Mouse (Mus musculus) liver, embryonic 11.5 days (tissue): ENCODE measurements around the gene Rgsl1. TPM values are rescaled to one million over a fixed set of nuclear protein-coding genes. Genes with fewer than 3 reads are reported as not detected.

ENCODE experiments used
- ATAC-seq: fragments of 200-750 bp; cut with Nextera tagmentation; replicated peaks from 2 replicates; pipeline ENCODE4 v1.8.0; 2017; ENCODE audit warnings: moderate number of reproducible peaks, mild to moderate bottlenecking, moderate TSS enrichment, moderate library complexity; ENCODE audit not compliant: low FRiP score
- DNase-seq: peaks from one replicate; pipeline ENCODE4 v3.0.0-alpha.2; 2017; ENCODE audit warnings: low spot score
- H3K27ac ChIP-seq: fragments of 300-500 bp; sonication (generic); 2 replicates; pipeline ENCODE4 v1.5.1; 2014; ENCODE audit warnings: mild to moderate bottlenecking, low read depth, low read length, control low read depth
- H3K27me3 ChIP-seq: fragments of 300-500 bp; sonication (generic); replicated peaks from 2 replicates; pipeline ENCODE4 v1.6.1; 2014; ENCODE audit warnings: low read length, mixed read lengths; ENCODE audit not compliant: control insufficient read depth, insufficient read depth
- H3K36me3 ChIP-seq: fragments of 300-500 bp; sonication (generic); 2 replicates; pipeline ENCODE4 v1.6.1; 2014; ENCODE audit warnings: mild to moderate bottlenecking, low read length, moderate library complexity, mixed read lengths; ENCODE audit not compliant: control insufficient read depth, insufficient read depth
- H3K4me1 ChIP-seq: fragments of 300-500 bp; sonication (generic); replicated peaks from 2 replicates; pipeline ENCODE4 v1.6.1; 2014; ENCODE audit warnings: low read length, mixed read lengths; ENCODE audit not compliant: control insufficient read depth, insufficient read depth
- H3K4me2 ChIP-seq: fragments of 300-500 bp; sonication (generic); 2 replicates; pipeline ENCODE4 v1.6.1; 2014; ENCODE audit warnings: mild to moderate bottlenecking, control low read depth, moderate library complexity
- H3K4me3 ChIP-seq: fragments of 300-500 bp; sonication (generic); 2 replicates; pipeline ENCODE4 v1.5.1; 2014; ENCODE audit warnings: low read depth, low read length, control low read depth
- H3K9ac ChIP-seq: fragments of 300-500 bp; sonication (generic); 2 replicates; pipeline ENCODE4 v1.6.1; 2014; ENCODE audit warnings: low read depth, low read length, control low read depth
- H3K9me3 ChIP-seq: fragments of 300-500 bp; sonication (generic); 2 replicates; pipeline ENCODE4 v1.6.1; 2016; ENCODE audit warnings: low read length, inconsistent platforms, mixed read lengths; ENCODE audit not compliant: control insufficient read depth
- WGBS: fragments of 180-500 bp; shearing (Covaris S2); extraction: QIAGEN DNeasy Blood & Tissue Kit; methylation state at CpG from one replicate; pipeline ENCODE4 v1.1.7; 2014; 5-methylcytosine and 5-hydroxymethylcytosine counted together
- polyA plus RNA-seq: library from polyadenylated mRNA; unstranded; fragments of >200 nt; fragmentation: Nextera tagmentation; extraction: Ambion mirVana; gene quantifications from 2 replicates; pipeline ENCODE4 v1.2.1, GENCODE M21; 2014

The Rgsl1 gene
- polyA plus RNA-seq, 1 experiment from 2014 or later = 0.07 TPM

DNA sequence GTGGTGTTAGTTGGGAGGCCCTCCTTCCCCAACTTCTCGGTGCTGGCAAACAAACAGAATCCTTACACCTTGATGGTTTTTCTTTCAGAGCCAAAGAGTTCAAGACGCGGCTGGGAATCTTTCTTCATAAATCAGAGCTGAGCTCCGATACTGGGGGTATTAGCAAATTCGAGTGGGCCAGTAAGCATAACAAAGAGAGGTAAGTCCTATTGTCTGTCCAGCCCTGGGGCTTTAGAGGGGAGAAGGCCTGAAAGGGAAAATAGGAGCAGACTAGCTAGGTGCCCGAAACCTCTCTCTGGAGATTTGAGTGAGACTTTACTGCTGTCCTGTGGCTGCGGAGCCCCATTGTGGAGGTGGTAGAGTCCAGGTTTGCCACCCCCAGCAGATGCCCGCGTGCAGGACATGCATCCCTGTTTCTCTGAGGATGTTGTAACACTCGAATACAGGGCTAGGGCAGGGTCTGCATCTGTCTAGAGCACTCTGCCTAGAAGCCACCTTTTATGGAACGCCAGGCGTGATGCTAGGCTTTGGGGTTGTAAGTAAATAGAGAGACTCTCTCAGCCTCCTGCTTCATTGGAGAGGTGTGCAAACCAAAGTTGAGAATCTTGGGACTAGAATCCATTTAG, 103.1 kb downstream of the Rgsl1 start:
- H3K4me3 ChIP-seq = peak overlapping the region; percentile 39; the same call in 1 of the 2 replicates
- no peaks in the 10 kb centered on the region for H3K9me3 ChIP-seq
- 45% methylated on average over 12 of the region's 12 CpGs for WGBS
- peak overlapping the region; percentile 63; the same call in 1 of the 2 replicates for H3K4me2 ChIP-seq
- no peak for ATAC-seq
- no peak overlapping the region for H3K27ac ChIP-seq
- H3K36me3 ChIP-seq = no peaks in the 10 kb centered on the region
- H3K4me1 ChIP-seq = no peaks in the 10 kb centered on the region
- H3K27me3 ChIP-seq = peaks cover 47% of the 10 kb centered on the region
- H3K9ac ChIP-seq = no peak overlapping the region
- DNase-seq = no peak

DNA sequence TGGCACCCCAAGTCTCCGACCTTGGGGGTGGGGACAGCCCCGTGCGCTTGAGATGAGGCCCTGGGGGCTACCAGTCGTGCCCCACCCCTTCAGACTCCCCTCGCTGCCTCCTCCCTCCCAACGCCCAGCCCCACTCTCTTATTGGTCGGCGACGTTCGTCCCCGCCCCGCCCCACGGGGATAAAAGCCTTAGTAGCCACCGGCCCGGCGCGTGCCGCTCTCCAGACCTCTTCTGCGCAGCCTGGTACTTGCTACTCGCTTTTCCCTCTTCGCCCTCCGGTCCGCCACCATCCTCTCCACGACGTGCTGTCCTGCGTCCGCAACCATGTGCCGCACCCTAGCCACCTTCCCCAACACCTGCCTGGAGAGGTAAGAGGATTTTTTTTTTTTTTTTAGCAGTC, 103.8 kb downstream of the Rgsl1 start, which contains the start of gene Rgs16:
Rgs16 (plus strand) TSS at position 205 of the 400 bp plus-strand sequence.
- no peak within 1 kb of the TSS for H3K9ac ChIP-seq
- 0% methylated on average over 17 of the region's 28 CpGs for WGBS
- H3K36me3 ChIP-seq = no peaks in the 10 kb centered on the region
- H3K27me3 ChIP-seq = peaks cover 47% of the 10 kb centered on the region
- H3K4me1 ChIP-seq = no peaks in the 10 kb centered on the region
- ATAC-seq = 0 out of 2 replicates have a peak, but pooled peaks have one; percentile 53
- H3K27ac ChIP-seq = no peak within 1 kb of the TSS
- H3K4me2 ChIP-seq = peak within 1 kb of the TSS; percentile 63
- H3K4me3 ChIP-seq = peak within 1 kb of the TSS; percentile 39
- DNase-seq = peak; percentile 60
- H3K9me3 ChIP-seq = no peaks in the 10 kb centered on the region

GRCm38 (mm10) chr1:153739437-153740015, 104.4 kb downstream of the Rgsl1 start:
- no peak overlapping the region for H3K9ac ChIP-seq
- WGBS = 19% methylated on average over 13 of the region's 13 CpGs
- peak overlapping the region; percentile 63 for H3K4me2 ChIP-seq
- peaks cover 47% of the 10 kb centered on the region for H3K27me3 ChIP-seq
- no peaks in the 10 kb centered on the region for H3K4me1 ChIP-seq
- DNase-seq (no peak), ATAC-seq (no peak)
- no peak overlapping the region for H3K27ac ChIP-seq
- H3K9me3 ChIP-seq = no peaks in the 10 kb centered on the region
- no peaks in the 10 kb centered on the region for H3K36me3 ChIP-seq
- peak overlapping the region; percentile 39 for H3K4me3 ChIP-seq

DNA sequence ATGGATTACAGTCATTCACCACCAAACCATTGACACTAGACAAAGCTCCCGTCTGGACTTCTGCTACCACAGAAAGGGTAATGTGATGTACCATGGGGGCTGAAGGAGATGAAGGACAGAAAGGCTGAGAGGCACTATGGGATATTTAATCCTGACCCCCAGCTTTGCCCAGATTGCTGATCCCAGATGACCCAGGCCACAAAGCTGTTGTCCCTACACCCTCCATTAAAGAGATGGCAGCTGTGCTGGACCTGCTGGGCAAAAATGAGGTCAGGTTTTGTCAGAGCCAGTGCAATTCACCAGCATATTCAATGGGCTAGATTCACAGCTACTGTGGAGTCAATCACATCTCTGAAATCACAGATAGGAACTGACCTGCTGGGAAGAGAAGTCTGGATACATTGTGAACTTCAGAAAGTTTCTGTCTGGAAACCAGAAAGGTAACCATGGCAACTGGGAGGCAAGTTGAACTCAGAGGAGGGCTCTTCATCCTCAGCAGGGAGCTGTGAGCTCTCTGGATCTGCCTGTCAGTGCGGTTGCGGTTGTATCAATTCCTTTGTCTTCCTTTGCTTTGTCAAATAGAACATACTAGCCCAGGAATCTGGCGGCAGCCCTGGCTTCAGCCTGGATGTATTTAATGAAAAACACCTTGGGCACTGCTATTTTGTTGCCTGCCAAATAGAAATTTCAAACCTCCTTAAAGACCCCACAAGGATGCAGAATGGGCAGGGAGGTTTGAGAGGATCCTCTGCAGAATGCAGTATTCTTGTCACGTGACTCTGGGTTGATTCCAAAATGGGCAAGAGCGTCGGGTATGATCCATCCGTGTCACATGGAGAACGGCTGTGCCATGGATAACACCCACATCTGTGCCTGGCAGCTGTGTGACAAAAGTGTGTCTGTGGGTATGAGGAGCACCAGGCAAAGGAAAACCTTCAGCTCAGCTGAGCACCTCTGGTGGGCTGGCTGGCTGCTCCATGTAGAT, 106.5 kb downstream of the Rgsl1 start:
- Histone ChIP-seq H3K4me2 (no peak overlapping the region), H3K27me3 (peaks cover 47% of the 10 kb centered on the region), H3K4me1 (no peaks in the 10 kb centered on the region), H3K4me3 (no peak overlapping the region), H3K9ac (no peak overlapping the region), H3K36me3 (no peaks in the 10 kb centered on the region), H3K9me3 (no peaks in the 10 kb centered on the region), H3K27ac (no peak overlapping the region)
- 61% methylated on average over 9 of the region's 9 CpGs for WGBS
- ATAC-seq (no peak), DNase-seq (no peak)

DNA sequence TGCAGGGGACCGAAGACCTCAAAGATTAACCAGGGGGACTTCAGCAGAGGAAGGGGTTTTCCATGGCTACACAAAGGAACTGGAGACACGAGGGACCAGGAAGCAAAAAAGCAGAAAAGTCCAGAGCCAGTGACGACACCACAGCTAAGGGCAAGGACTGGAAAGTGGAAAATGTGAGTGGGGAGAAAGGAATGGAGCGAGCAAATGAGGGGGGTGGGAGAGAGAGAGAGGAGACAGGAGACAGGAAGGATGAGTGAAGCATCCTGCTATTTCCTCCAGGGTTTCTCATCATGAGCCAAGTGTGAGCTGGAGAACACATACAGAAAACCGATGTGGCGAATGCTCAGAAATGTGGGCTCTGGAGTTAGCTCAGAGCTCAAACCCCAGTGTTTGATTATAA, 107.8 kb downstream of the Rgsl1 start:
- H3K4me1 ChIP-seq = no peaks in the 10 kb centered on the region
- H3K27ac ChIP-seq = no peak overlapping the region
- H3K9me3 ChIP-seq = no peaks in the 10 kb centered on the region
- H3K9ac ChIP-seq = no peak overlapping the region
- no peak for ATAC-seq
- WGBS = 59% methylated on average over 6 of the region's 6 CpGs
- no peak overlapping the region for H3K4me3 ChIP-seq
- DNase-seq = no peak
- H3K27me3 ChIP-seq = peaks cover 37% of the 10 kb centered on the region
- no peaks in the 10 kb centered on the region for H3K36me3 ChIP-seq
- no peak overlapping the region for H3K4me2 ChIP-seq

- H3K9ac ChIP-seq = no peak overlapping the region
- 62% methylated on average over 4 of the region's 4 CpGs for WGBS
- H3K27me3 ChIP-seq = peaks cover 25% of the 10 kb centered on the region
- no peak overlapping the region for H3K4me2 ChIP-seq
- no peaks in the 10 kb centered on the region for H3K9me3 ChIP-seq
- ATAC-seq (no peak), DNase-seq (no peak)
- H3K27ac ChIP-seq = no peak overlapping the region
- H3K4me1 ChIP-seq = no peaks in the 10 kb centered on the region
- H3K36me3 ChIP-seq = no peaks in the 10 kb centered on the region
- H3K4me3 ChIP-seq = no peak overlapping the region
These were observed 109.1 kb downstream of the Rgsl1 start for GRCm38 (mm10) chr1:153734866-153735265.

DNA sequence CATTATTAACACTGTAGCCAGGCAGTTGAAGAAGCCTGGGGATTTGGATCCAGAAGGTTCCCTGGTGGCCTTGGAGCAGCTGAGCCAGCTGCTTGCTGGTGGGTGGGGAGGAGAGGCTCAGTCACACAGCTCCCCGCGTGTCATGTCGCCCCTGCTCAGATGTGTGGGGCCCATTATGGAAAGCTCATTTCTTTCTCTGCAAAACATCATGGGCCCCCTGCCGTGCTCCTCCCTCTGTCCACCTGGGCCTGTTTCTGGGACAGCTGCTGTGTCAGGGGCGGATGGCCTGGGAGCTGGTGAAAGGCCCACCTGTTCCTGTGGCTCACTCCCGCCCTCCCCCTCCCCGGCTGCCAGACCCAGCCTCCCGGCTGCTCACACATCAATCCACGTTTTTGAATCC, 110.8 kb downstream of the Rgsl1 start:
- no peak for ATAC-seq
- no peak for DNase-seq
- WGBS = 57% methylated on average over 9 of the region's 9 CpGs

DNA sequence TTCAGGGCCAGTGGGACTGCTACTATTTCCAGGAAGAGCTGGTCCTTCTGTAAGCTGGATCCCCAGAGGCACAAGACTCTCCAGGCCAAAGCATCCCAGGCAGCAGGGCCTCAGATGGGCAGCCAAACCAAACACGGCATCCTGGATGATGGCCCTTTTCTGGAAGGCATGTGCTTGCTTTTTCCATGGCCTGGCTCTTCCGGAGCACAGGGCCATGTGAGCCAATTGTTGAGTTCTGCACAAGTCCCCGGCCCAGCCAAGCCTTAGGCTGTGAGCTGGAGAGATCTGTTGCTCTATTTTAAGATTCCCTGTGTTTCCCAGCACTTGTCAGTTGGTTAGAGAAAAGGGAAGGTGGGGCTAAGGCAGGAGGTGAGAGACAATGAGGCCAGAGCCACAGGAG, 113.3 kb downstream of the Rgsl1 start:
- Histone ChIP-seq H3K9me3 (no peaks in the 10 kb centered on the region), H3K27ac (no peak overlapping the region), H3K4me1 (no peaks in the 10 kb centered on the region), H3K27me3 (no peaks in the 10 kb centered on the region), H3K36me3 (no peaks in the 10 kb centered on the region), H3K9ac (no peak overlapping the region), H3K4me3 (no peak overlapping the region), H3K4me2 (no peak overlapping the region)
- no peak for ATAC-seq
- DNase-seq = no peak
- WGBS = 50% methylated on average over 3 of the region's 3 CpGs

More for the DNA sequence above, 110.8 kb downstream of the Rgsl1 start:
- Histone ChIP-seq H3K27ac (no peak overlapping the region), H3K4me2 (no peak overlapping the region), H3K27me3 (peaks cover 8% of the 10 kb centered on the region), H3K9me3 (no peaks in the 10 kb centered on the region), H3K4me3 (no peak overlapping the region), H3K36me3 (no peaks in the 10 kb centered on the region), H3K9ac (no peak overlapping the region), H3K4me1 (no peaks in the 10 kb centered on the region)
